In the genomic region with DNA sequence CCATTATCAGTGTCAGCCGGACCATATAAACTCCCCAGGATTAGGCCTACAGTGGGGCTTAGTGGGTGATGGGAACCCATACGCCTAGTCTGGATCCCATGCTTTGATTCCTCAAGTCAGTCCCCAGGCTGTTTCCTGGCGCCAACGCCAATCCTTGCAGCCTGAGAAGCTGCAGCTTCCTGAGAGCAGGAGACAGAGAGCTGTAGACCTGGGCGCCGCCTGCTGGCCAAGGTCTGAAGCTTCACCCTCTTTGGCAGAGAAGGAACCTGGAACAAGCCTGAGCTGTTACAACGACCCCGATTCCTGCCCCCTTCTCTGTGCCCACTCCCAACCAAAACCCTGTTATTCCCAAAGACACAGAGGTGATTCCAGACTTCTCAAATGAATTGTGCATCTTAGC, we compare ENCODE assay signal across 9 mouse cellular contexts. TPM values are rescaled to one million over a fixed set of nuclear protein-coding genes. Genes with fewer than 3 reads are reported as not detected.
DNase-seq lines count a peak whose midpoint lies in the region; ATAC-seq and TF ChIP-seq lines count a peak whose summit lies in the region.
"Had no signal": no experiment of that assay in that cellular context is flagged by ENCODE, and none has a peak within 500 bp of the region (broad histone marks: within the 10 kb centered on the region; RNA-seq: fewer than 3 reads in every experiment).

No protein-coding gene starts in this region.

- peaks cover 59% of the 10 kb centered on the region for H3K27me3 ChIP-seq in forebrain, embryonic 12.5 days
- peaks cover 26% of the 10 kb centered on the region for H3K27me3 ChIP-seq in midbrain, embryonic 13.5 days
- H3K27me3 ChIP-seq in spleen, adult 2 months (ENCODE audit: control insufficient read depth, insufficient read depth, low read length): peaks cover under 1% of the 10 kb centered on the region; the same call in 1 of the 2 replicates

- no peaks in the 10 kb centered on the region for H3K9me3 ChIP-seq in forebrain, embryonic 12.5 days
- H3K9me3 ChIP-seq in midbrain, embryonic 13.5 days: no peaks in the 10 kb centered on the region
- H3K9me3 ChIP-seq: liver, embryonic 13.5 days had no signal

- H3K4me1 ChIP-seq in forebrain, embryonic 12.5 days: peaks cover 39% of the 10 kb centered on the region
- H3K4me1 ChIP-seq in midbrain, embryonic 13.5 days (replicated peaks): peaks cover 35% of the 10 kb centered on the region
- H3K4me1 ChIP-seq in spleen, adult 2 months (ENCODE audit: control insufficient read depth, insufficient read depth, insufficient read length): no peaks in the 10 kb centered on the region; the same call in 1 of the 2 replicates

- peak; percentile 75 to 88 for DNase-seq in heart, adult 18-20 months
- no peak for DNase-seq in heart, postnatal 25 days (ENCODE audit: low spot score)
- DNase-seq in c-Kit-positive CD71-positive TER-119-negative erythroid progenitor cells, embryonic 14.5 days (ENCODE audit: low read depth): peak; percentile 37
- peak; percentile 78 to 81 for DNase-seq in heart, postnatal 36 days
- peak; percentile 60 to 64 for DNase-seq in layer of hippocampus, postnatal 36 days
- peak in 1 of 2 experiments; percentile 40 for DNase-seq in spleen, adult 2 months (ENCODE audit: low read depth in 1 of 2, low spot score in 2 of 2)
- DNase-seq: liver, embryonic 13.5 days had no signal

- no peaks in the 10 kb centered on the region for H3K36me3 ChIP-seq in forebrain, embryonic 12.5 days (replicated peaks)
- no peaks in the 10 kb centered on the region for H3K36me3 ChIP-seq in midbrain, embryonic 13.5 days
- no peaks in the 10 kb centered on the region for H3K36me3 ChIP-seq in spleen, adult 2 months (ENCODE audit: control insufficient read depth, insufficient read depth, low read length)
- H3K36me3 ChIP-seq: liver, embryonic 13.5 days had no signal

- peak; percentile 82 for TF ChIP-seq CTCF in spleen, adult 2 months (IDR thresholded peaks at IDR 0.05; ENCODE audit: extremely low read depth, insufficient read depth, insufficient read length, insufficient replicate concordance)

- intact Hi-C loops in heart, postnatal 25 days (cut with DNase I): loop anchor here (5.0 to 10.0 kb wide), 2 partner anchors 37 to 465 kb away; partner anchors contain the start of gene Tspan32
- intact Hi-C loops in heart, postnatal 36 days (cut with DNase I): loop anchor here (5.0 kb wide), 2 partner anchors 37 to 463 kb away; partner anchors contain the start of gene Tspan32

- no peak overlapping the region for H3K4me3 ChIP-seq in forebrain, embryonic 12.5 days (replicated peaks)
- no peak overlapping the region for H3K4me3 ChIP-seq in midbrain, embryonic 13.5 days (replicated peaks)
- no peak overlapping the region for H3K4me3 ChIP-seq in spleen, adult 2 months (ENCODE audit: extremely low read depth, insufficient read depth, insufficient read length)
- H3K4me3 ChIP-seq: liver, embryonic 13.5 days had no signal

- H3K9ac ChIP-seq in forebrain, embryonic 12.5 days: no peak overlapping the region
- 0 out of 2 replicates have a peak overlapping the region, but pooled peaks have one; percentile 36 for H3K9ac ChIP-seq in midbrain, embryonic 13.5 days (replicated peaks)
- H3K9ac ChIP-seq: liver, embryonic 13.5 days had no signal

- 0 out of 2 replicates have a peak, but pooled peaks have one; percentile 37 for ATAC-seq in forebrain, embryonic 12.5 days (ENCODE audit: low FRiP score)
- no peak for ATAC-seq in midbrain, embryonic 13.5 days

- no peak for TF ChIP-seq POLR2A in spleen, adult 2 months (IDR thresholded peaks at IDR 0.05; ENCODE audit: low read depth, low read length)

- no peak overlapping the region for H3K27ac ChIP-seq in forebrain, embryonic 12.5 days
- no peak overlapping the region for H3K27ac ChIP-seq in midbrain, embryonic 13.5 days
- no peak overlapping the region for H3K27ac ChIP-seq in spleen, adult 2 months (ENCODE audit: insufficient read depth, low read length)
- H3K27ac ChIP-seq: liver, embryonic 13.5 days had no signal

- H3K4me2 ChIP-seq in forebrain, embryonic 12.5 days: no peak overlapping the region
- no peak overlapping the region for H3K4me2 ChIP-seq in midbrain, embryonic 13.5 days (replicated peaks)
- H3K4me2 ChIP-seq: liver, embryonic 13.5 days had no signal

- WGBS in forebrain, embryonic 12.5 days: 19% methylated on average over 8 of the region's 8 CpGs
- 21% methylated on average over 8 of the region's 8 CpGs for WGBS in midbrain, embryonic 13.5 days
- 15% methylated on average over 8 of the region's 8 CpGs for WGBS in spleen, adult 2 months

RNA-seq across cellular contexts. Expression of gene Slc22a18, which starts 3.6 kb away (rescaled TPM):
- under 1 TPM; 0.50 to 0.87 TPM for total RNA-seq in heart, adult 18-20 months (2021)
- under 1 TPM; 0.17 to 0.49 TPM for total RNA-seq in heart, postnatal 25 days (2021)
- 0.26 and 0.27 TPM in 2 replicates for polyA plus RNA-seq in forebrain, embryonic 12.5 days (2016; fragmentation: Nextera tagmentation; extraction: Ambion mirVana)
- total RNA-seq in heart, postnatal 36 days (2021): under 1 TPM; 0.33 to 0.54 TPM
- total RNA-seq in layer of hippocampus, postnatal 36 days (2021): under 1 TPM; 0.28 to 0.65 TPM
- polyA plus RNA-seq in midbrain, embryonic 13.5 days (2015; fragmentation: Nextera tagmentation; extraction: Ambion mirVana): 0.39 and 0.74 TPM in 2 replicates
- 1.7 and 2.2 TPM in 2 replicates for polyA plus RNA-seq in spleen, adult 2 months (2012; rRNA removed)

RNA-seq across cellular contexts. Expression of gene Cdkn1c, which starts 9.1 kb away (rescaled TPM):
- total RNA-seq in heart, adult 18-20 months (2021): 10 to 100 TPM; 22.9 to 30.2 TPM
- 10 to 100 TPM; 35.8 to 44.2 TPM for total RNA-seq in heart, postnatal 25 days (2021)
- polyA plus RNA-seq in forebrain, embryonic 12.5 days (2016; fragmentation: Nextera tagmentation; extraction: Ambion mirVana): 326 and 351 TPM in 2 replicates
- total RNA-seq in heart, postnatal 36 days (2021): 10 to 100 TPM; 30.8 to 44.2 TPM
- 1 to 10 TPM; 3.6 to 6.7 TPM for total RNA-seq in layer of hippocampus, postnatal 36 days (2021)
- 379 and 515 TPM in 2 replicates for polyA plus RNA-seq in midbrain, embryonic 13.5 days (2015; fragmentation: Nextera tagmentation; extraction: Ambion mirVana)
- 2.2 and 2.5 TPM in 2 replicates for polyA plus RNA-seq in spleen, adult 2 months (2012; rRNA removed)

RNA-seq across cellular contexts. Expression of gene Phlda2, which starts 33.0 kb away (rescaled TPM):
- total RNA-seq in heart, adult 18-20 months (2021): not detected
- total RNA-seq in heart, postnatal 25 days (2021): not detected
- polyA plus RNA-seq in forebrain, embryonic 12.5 days (2016; fragmentation: Nextera tagmentation; extraction: Ambion mirVana): 0.63 and 0.79 TPM in 2 replicates
- not detected for total RNA-seq in heart, postnatal 36 days (2021)
- total RNA-seq in layer of hippocampus, postnatal 36 days (2021): not detected
- 0.37 and 0.73 TPM in 2 replicates for polyA plus RNA-seq in midbrain, embryonic 13.5 days (2015; fragmentation: Nextera tagmentation; extraction: Ambion mirVana)
- polyA plus RNA-seq in spleen, adult 2 months (2012; rRNA removed): 0.37 and 1.2 TPM in 2 replicates
